Mouse (Mus musculus): ENCODE results near the gene Hps4. TPM values are rescaled to one million over a fixed set of nuclear protein-coding genes. Genes with fewer than 3 reads are reported as not detected.

The Hps4 gene
- 8.0 and 11.9 TPM in 2 replicates for polyA plus RNA-seq (2012; ENCODE audit: insufficient read depth, insufficient read length, missing spikeins)

DNA sequence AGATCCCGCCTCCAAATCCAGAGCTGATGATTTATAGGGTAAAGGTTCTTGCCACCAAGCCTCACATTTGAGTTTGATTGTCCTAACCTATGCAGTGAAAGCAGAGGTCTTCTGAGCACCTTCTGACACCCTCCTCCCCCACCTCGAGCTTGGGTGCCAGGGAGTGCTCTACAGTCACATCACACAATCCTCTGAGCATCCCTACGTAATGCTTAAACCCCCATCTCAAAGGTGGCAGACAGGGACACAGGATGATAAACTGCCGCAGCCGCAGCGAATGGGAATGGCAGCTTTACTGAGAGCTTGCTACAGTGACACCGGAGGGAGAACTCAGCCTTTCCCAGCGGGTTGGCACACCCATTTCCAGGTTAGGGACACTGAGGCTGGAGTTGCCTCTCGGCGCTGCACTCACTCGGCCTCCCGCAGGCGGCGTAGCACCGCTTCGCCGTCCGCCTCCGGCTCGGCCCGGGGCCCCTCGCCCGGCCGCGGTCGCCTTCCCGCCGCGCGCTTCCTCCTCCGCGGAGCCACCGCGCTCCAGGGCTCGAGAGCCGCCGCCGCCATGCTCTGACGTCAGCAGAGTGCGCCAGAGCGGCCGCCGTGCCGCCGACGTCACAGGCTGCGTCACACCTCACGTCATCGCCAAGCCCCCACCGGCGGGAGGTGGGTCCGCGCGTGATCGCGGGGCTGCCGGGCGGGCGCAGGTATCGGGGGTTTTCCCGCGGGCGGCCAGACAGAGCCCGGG lies at the start of gene Hps4, which contains the start of gene Srrd:
Hps4 (plus strand) TSS at position 621 of the 742 bp plus-strand sequence.
Srrd (minus strand) TSS at position 578 of the 742 bp plus-strand sequence.
- no peaks in the 10 kb centered on the region for H3K4me1 ChIP-seq (ENCODE audit: control insufficient read depth, insufficient read depth, insufficient read length, low read length)
- peak within 1 kb of the TSS; percentile 46 for H3K27ac ChIP-seq (replicated peaks; ENCODE audit: low read depth, low read length)
- H3K4me3 ChIP-seq (ENCODE audit: insufficient read depth, low read depth, low read length): peak within 1 kb of the TSS; percentile 78

DNA sequence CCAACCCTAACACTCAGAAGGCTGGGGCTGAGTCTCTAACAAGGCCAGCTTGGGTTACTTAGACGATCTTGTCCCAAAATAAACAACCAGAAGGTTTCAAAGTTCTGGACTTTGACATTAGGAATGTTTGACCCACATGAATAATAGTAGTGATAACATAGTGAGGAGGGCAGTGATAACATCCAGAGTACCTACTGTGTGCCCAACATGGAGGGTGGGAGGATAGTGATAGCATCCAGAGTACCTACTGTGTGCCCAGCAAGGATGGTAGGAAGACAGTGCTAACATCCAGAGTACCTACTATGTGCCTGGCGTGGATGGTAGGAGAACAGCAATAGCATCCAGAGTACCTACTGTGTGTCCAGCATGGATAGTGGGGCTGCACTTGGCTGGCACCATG lies 49.1 kb upstream of the Hps4 start:
- Histone ChIP-seq H3K4me1 (ENCODE audit: control insufficient read depth, insufficient read depth, insufficient read length, low read length) (peaks cover 73% of the 10 kb centered on the region), H3K4me3 (ENCODE audit: insufficient read depth, low read depth, low read length) (no peak overlapping the region), H3K27ac (replicated peaks; ENCODE audit: low read depth, low read length) (0 out of 2 replicates have a peak overlapping the region, but pooled peaks have one; percentile 4)

DNA sequence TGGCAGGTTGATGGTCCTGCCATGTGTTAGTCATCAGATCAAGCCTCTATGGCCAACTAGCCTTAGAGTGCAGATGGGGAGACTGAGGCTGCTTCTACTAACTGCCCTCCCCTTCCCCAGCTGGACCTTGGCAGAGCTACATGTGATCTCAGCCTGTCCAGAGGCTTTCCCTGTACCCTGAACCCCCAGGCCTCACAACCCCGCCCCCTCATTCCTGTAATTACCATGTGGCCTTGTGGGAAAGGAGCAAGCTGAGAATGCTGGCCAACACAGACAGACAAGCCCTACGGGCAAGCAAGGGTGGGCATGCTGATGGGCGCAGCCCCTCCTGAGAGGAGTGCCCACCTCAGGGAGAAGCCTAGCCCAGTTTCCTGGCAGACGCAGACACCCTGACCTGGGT lies 48.2 kb upstream of the Hps4 start:
- peaks cover 82% of the 10 kb centered on the region for H3K4me1 ChIP-seq (ENCODE audit: control insufficient read depth, insufficient read depth, insufficient read length, low read length)
- no peak overlapping the region for H3K4me3 ChIP-seq (ENCODE audit: insufficient read depth, low read depth, low read length)
- H3K27ac ChIP-seq (replicated peaks; ENCODE audit: low read depth, low read length): no peak overlapping the region

DNA sequence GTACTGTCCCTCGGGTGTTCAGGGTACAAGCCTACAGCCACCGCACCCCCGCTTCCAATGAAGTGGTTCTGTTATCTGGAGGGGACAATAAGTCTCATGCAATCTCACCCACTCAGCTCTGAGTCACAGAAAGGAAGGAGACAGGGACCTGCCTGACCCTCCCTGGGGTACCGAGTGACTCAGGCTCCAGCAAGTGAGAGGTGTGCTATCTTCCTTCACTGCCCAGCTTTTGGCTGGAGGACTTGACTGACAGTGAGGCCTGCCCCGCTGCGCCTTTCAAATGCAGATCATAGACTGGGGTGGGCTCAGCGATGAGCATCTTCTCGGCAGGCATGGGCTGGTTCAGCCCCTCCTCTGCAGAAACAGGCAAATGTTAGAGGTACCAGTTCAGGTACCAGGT lies 47.7 kb upstream of the Hps4 start:
- no peak overlapping the region for H3K4me3 ChIP-seq (ENCODE audit: insufficient read depth, low read depth, low read length)
- 0 out of 2 replicates have a peak overlapping the region, but pooled peaks have one; percentile 4 for H3K27ac ChIP-seq (replicated peaks; ENCODE audit: low read depth, low read length)
- H3K4me1 ChIP-seq (ENCODE audit: control insufficient read depth, insufficient read depth, insufficient read length, low read length): peaks cover 85% of the 10 kb centered on the region

- H3K27ac ChIP-seq (replicated peaks; ENCODE audit: low read depth, low read length): 0 out of 2 replicates have a peak overlapping the region, but pooled peaks have one; percentile 4
- no peak overlapping the region for H3K4me3 ChIP-seq (ENCODE audit: insufficient read depth, low read depth, low read length)
- peaks cover 85% of the 10 kb centered on the region for H3K4me1 ChIP-seq (ENCODE audit: control insufficient read depth, insufficient read depth, insufficient read length, low read length)
Measured at GRCm38 (mm10) chr5:112295564-112295963, 47.3 kb upstream of the Hps4 start.

DNA sequence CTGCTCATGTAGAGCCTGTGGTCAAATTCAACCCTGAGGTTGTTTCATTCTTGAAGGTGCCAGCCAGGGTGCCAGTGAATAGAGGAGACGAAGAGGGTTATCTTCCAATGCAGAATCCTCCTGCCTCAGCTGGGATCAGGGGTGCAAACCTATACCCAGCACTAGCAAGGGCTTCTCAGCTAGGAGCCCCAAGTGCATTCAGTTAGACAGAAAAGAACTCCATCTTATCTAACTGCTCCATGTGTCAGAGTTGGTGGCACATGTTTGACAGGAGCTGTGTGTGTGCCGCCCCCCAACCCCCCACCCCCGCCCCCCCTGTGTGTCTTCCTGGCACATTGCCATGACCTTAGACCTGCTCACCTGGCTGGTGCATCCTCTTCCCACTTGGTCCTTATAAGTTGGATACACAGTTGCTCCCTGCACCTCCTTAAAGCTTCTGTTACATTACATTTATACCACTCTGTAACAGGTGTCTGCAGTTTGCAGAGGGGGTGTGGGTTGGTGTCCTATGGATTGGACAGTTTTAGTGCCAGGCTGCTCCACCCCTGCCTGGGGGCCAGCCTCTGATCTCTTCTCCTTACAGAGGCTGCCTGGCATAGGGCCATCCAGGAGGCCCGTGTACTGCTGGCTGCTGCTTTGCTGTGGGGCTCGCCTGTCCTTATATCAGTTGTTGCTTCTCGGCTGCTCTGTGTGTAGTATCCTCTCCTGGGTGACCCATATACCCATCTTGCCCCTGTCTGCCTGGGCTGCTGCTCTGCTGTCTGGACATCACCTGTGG lies 46.3 kb upstream of the Hps4 start:
- Histone ChIP-seq H3K4me3 (ENCODE audit: insufficient read depth, low read depth, low read length) (no peak overlapping the region), H3K27ac (replicated peaks; ENCODE audit: low read depth, low read length) (peak overlapping the region; percentile 50), H3K4me1 (ENCODE audit: control insufficient read depth, insufficient read depth, insufficient read length, low read length) (peaks cover 79% of the 10 kb centered on the region)

GRCm38 (mm10) chr5:112297257-112297656 lies 45.6 kb upstream of the Hps4 start:
- no peak overlapping the region for H3K4me3 ChIP-seq (ENCODE audit: insufficient read depth, low read depth, low read length)
- H3K27ac ChIP-seq (replicated peaks; ENCODE audit: low read depth, low read length): peak overlapping the region; percentile 50
- peaks cover 77% of the 10 kb centered on the region for H3K4me1 ChIP-seq (ENCODE audit: control insufficient read depth, insufficient read depth, insufficient read length, low read length)

- Histone ChIP-seq H3K4me3 (ENCODE audit: insufficient read depth, low read depth, low read length) (no peak overlapping the region), H3K4me1 (ENCODE audit: control insufficient read depth, insufficient read depth, insufficient read length, low read length) (peaks cover 71% of the 10 kb centered on the region), H3K27ac (replicated peaks; ENCODE audit: low read depth, low read length) (peak overlapping the region; percentile 52)
Measured at GRCm38 (mm10) chr5:112298226-112298988, 44.5 kb upstream of the Hps4 start.

DNA sequence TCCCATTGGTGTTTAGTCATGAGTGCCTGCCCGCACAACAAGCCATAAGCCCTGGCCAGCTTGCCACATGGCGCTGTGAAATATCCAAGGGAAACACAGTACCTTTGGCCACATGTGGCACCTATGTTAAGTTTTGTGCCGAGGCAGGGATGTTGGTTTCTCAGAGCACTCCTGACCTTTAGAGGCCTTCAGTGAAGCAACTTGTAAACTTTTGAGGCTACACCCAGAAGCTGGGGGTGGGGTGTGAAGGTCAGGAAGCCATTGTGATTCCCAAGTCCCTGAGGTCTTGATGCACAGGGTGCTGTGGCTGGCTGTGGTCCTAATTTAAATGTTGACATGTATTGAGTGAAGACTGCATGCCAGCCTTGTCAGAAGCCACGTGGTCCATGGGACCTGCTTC lies 43.5 kb upstream of the Hps4 start:
- Histone ChIP-seq H3K4me1 (ENCODE audit: control insufficient read depth, insufficient read depth, insufficient read length, low read length) (peaks cover 64% of the 10 kb centered on the region), H3K27ac (replicated peaks; ENCODE audit: low read depth, low read length) (peak overlapping the region; percentile 52), H3K4me3 (ENCODE audit: insufficient read depth, low read depth, low read length) (no peak overlapping the region)

- H3K4me1 ChIP-seq (ENCODE audit: control insufficient read depth, insufficient read depth, insufficient read length, low read length): peaks cover 57% of the 10 kb centered on the region
- H3K4me3 ChIP-seq (ENCODE audit: insufficient read depth, low read depth, low read length): no peak overlapping the region
- no peak overlapping the region for H3K27ac ChIP-seq (replicated peaks; ENCODE audit: low read depth, low read length)
Measured at GRCm38 (mm10) chr5:112300112-112300511, 42.8 kb upstream of the Hps4 start.

GRCm38 (mm10) chr5:112300721-112301308 lies 42.1 kb upstream of the Hps4 start:
- Histone ChIP-seq H3K4me1 (ENCODE audit: control insufficient read depth, insufficient read depth, insufficient read length, low read length) (peaks cover 50% of the 10 kb centered on the region), H3K4me3 (ENCODE audit: insufficient read depth, low read depth, low read length) (no peak overlapping the region), H3K27ac (replicated peaks; ENCODE audit: low read depth, low read length) (no peak overlapping the region)

GRCm38 (mm10) chr5:112301694-112302093 lies 41.2 kb upstream of the Hps4 start:
- Histone ChIP-seq H3K4me1 (ENCODE audit: control insufficient read depth, insufficient read depth, insufficient read length, low read length) (peaks cover 46% of the 10 kb centered on the region), H3K4me3 (ENCODE audit: insufficient read depth, low read depth, low read length) (no peak overlapping the region), H3K27ac (replicated peaks; ENCODE audit: low read depth, low read length) (no peak overlapping the region)

DNA sequence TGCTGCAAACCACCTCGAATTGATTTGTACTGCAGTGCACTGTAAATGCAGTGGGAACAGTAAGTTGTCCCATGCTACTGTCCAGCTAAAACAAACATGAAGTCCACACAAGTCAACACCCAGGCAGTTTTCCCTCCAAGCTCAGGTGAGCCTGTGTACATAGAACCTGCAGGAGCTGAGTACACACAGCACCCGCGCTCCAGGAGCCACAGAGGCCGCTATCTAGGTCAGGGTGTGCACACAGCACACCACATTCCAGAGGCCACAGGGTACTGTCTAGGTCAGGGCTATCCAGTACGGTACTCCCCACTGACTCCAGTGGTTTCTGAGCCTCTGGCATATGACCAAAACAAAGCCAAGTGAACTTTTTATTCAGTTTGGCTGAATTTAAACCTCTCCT lies 40.6 kb upstream of the Hps4 start:
- Histone ChIP-seq H3K27ac (replicated peaks; ENCODE audit: low read depth, low read length) (no peak overlapping the region; the same call in 1 of the 2 replicates), H3K4me1 (ENCODE audit: control insufficient read depth, insufficient read depth, insufficient read length, low read length) (peaks cover 40% of the 10 kb centered on the region), H3K4me3 (ENCODE audit: insufficient read depth, low read depth, low read length) (no peak overlapping the region)

GRCm38 (mm10) chr5:112305842-112306241 lies 37.0 kb upstream of the Hps4 start:
- peaks cover 10% of the 10 kb centered on the region; the same call in 1 of the 2 replicates for H3K4me1 ChIP-seq (ENCODE audit: control insufficient read depth, insufficient read depth, insufficient read length, low read length)
- H3K4me3 ChIP-seq (ENCODE audit: insufficient read depth, low read depth, low read length): no peak overlapping the region
- no peak overlapping the region for H3K27ac ChIP-seq (replicated peaks; ENCODE audit: low read depth, low read length)
